Mouse (Mus musculus): ENCODE data around the gene Srp68. TPM values are rescaled to one million over a fixed set of nuclear protein-coding genes. Genes with fewer than 3 reads are reported as not detected.

Srp68 gene
- polyA plus RNA-seq, 1 experiment from 2014 or later = 89.8 TPM

- no peak for DNase-seq
- no peak overlapping the region for H3K4me3 ChIP-seq (ENCODE audit: low read depth, low read length)
- TF ChIP-seq CTCF (IDR thresholded peaks at IDR 0.05; ENCODE audit: low read depth) = no peak
- 0 out of 2 replicates have a peak, but pooled peaks cover 5% of the 10 kb centered on the region for H3K4me1 ChIP-seq (ENCODE audit: insufficient read depth)
- WGBS = 29% methylated on average over 17 of the region's 17 CpGs
- 0 out of 2 replicates have a peak overlapping the region, but pooled peaks have one; percentile 10 for H3K4me2 ChIP-seq
- no peak for ATAC-seq (ENCODE audit: insufficient read depth)
- no peak overlapping the region for H3K27ac ChIP-seq (ENCODE audit: low read depth)
- H3K36me3 ChIP-seq (ENCODE audit: insufficient read depth) = no peaks in the 10 kb centered on the region
- H3K27me3 ChIP-seq (ENCODE audit: insufficient read depth, low read length) = peaks cover 9% of the 10 kb centered on the region; the same call in 1 of the 2 replicates
- H3K9me3 ChIP-seq (ENCODE audit: low read depth, low read length) = no peaks in the 10 kb centered on the region
- 0 out of 2 replicates have a peak overlapping the region, but pooled peaks have one; percentile 9 for H3K9ac ChIP-seq
These were observed 41.6 kb downstream of the Srp68 start for GRCm38 (mm10) chr11:116232427-116232826.

GRCm38 (mm10) chr11:116228699-116229098, 45.3 kb downstream of the Srp68 start:
- Histone ChIP-seq H3K9me3 (ENCODE audit: low read depth, low read length) (no peaks in the 10 kb centered on the region), H3K9ac (no peak overlapping the region), H3K27ac (ENCODE audit: low read depth) (peak overlapping the region; percentile 69), H3K4me1 (ENCODE audit: insufficient read depth) (0 out of 2 replicates have a peak, but pooled peaks cover 5% of the 10 kb centered on the region), H3K27me3 (ENCODE audit: insufficient read depth, low read length) (peaks cover 13% of the 10 kb centered on the region), H3K36me3 (ENCODE audit: insufficient read depth) (no peaks in the 10 kb centered on the region), H3K4me2 (0 out of 2 replicates have a peak overlapping the region, but pooled peaks have one; percentile 7), H3K4me3 (ENCODE audit: low read depth, low read length) (no peak overlapping the region)
- ATAC-seq (ENCODE audit: insufficient read depth) = peak; percentile 26; the same call in 1 of the 2 replicates
- no peak for TF ChIP-seq CTCF (IDR thresholded peaks at IDR 0.05; ENCODE audit: low read depth)
- DNase-seq = peak; percentile 50
- 57% methylated on average over 4 of the region's 4 CpGs for WGBS

- 0% methylated on average over 2 of the region's 2 CpGs for WGBS
These were observed 47.6 kb downstream of the Srp68 start for GRCm38 (mm10) chr11:116226414-116226813.

GRCm38 (mm10) chr11:116222740-116223059, 51.3 kb downstream of the Srp68 start:
- TF ChIP-seq CTCF (IDR thresholded peaks at IDR 0.05; ENCODE audit: low read depth) = no peak
- peak overlapping the region; percentile 35 for H3K4me3 ChIP-seq (ENCODE audit: low read depth, low read length)
- no peak overlapping the region for H3K27ac ChIP-seq (ENCODE audit: low read depth)
- H3K4me1 ChIP-seq (ENCODE audit: insufficient read depth) = peaks cover 11% of the 10 kb centered on the region
- ATAC-seq (ENCODE audit: insufficient read depth) = no peak
- H3K9ac ChIP-seq = peak overlapping the region; percentile 13; the same call in 1 of the 2 replicates
- H3K36me3 ChIP-seq (ENCODE audit: insufficient read depth) = 0 out of 2 replicates have a peak, but pooled peaks cover 4% of the 10 kb centered on the region
- H3K4me2 ChIP-seq = peak overlapping the region; percentile 70
- 16% methylated on average over 23 of the region's 23 CpGs for WGBS
- H3K9me3 ChIP-seq (ENCODE audit: low read depth, low read length) = peaks cover 4% of the 10 kb centered on the region; the same call in 1 of the 2 replicates
- DNase-seq = no peak
- H3K27me3 ChIP-seq (ENCODE audit: insufficient read depth, low read length) = peaks cover 32% of the 10 kb centered on the region

More at GRCm38 (mm10) chr11:116226414-116226813, 47.6 kb downstream of the Srp68 start:
- DNase-seq (peak; percentile 90), ATAC-seq (ENCODE audit: insufficient read depth) (no peak)
- H3K9me3 ChIP-seq (ENCODE audit: low read depth, low read length) = peaks cover 4% of the 10 kb centered on the region; the same call in 1 of the 2 replicates
- H3K27me3 ChIP-seq (ENCODE audit: insufficient read depth, low read length) = peaks cover 29% of the 10 kb centered on the region
- no peak overlapping the region for H3K4me3 ChIP-seq (ENCODE audit: low read depth, low read length)
- H3K36me3 ChIP-seq (ENCODE audit: insufficient read depth) = 0 out of 2 replicates have a peak, but pooled peaks cover 4% of the 10 kb centered on the region
- H3K4me1 ChIP-seq (ENCODE audit: insufficient read depth) = 0 out of 2 replicates have a peak, but pooled peaks cover 5% of the 10 kb centered on the region
- peak; percentile 92 for TF ChIP-seq CTCF (IDR thresholded peaks at IDR 0.05; ENCODE audit: low read depth)
- no peak overlapping the region for H3K4me2 ChIP-seq
- H3K27ac ChIP-seq (ENCODE audit: low read depth) = no peak overlapping the region
- no peak overlapping the region for H3K9ac ChIP-seq

- H3K4me3 ChIP-seq (ENCODE audit: low read depth, low read length) = peak overlapping the region; percentile 35
- peak overlapping the region; percentile 13; the same call in 1 of the 2 replicates for H3K9ac ChIP-seq
- TF ChIP-seq CTCF (IDR thresholded peaks at IDR 0.05; ENCODE audit: low read depth) = peak; percentile 7; the same call in 1 of the 2 replicates
- H3K9me3 ChIP-seq (ENCODE audit: low read depth, low read length) = peaks cover 4% of the 10 kb centered on the region; the same call in 1 of the 2 replicates
- H3K4me1 ChIP-seq (ENCODE audit: insufficient read depth) = peaks cover 11% of the 10 kb centered on the region
- peak overlapping the region; percentile 70 for H3K4me2 ChIP-seq
- peaks cover 32% of the 10 kb centered on the region for H3K27me3 ChIP-seq (ENCODE audit: insufficient read depth, low read length)
- no peak for ATAC-seq (ENCODE audit: insufficient read depth)
- H3K27ac ChIP-seq (ENCODE audit: low read depth) = no peak overlapping the region
- WGBS = 15% methylated on average over 53 of the region's 53 CpGs
- peak; percentile 56 for DNase-seq
- H3K36me3 ChIP-seq (ENCODE audit: insufficient read depth) = 0 out of 2 replicates have a peak, but pooled peaks cover 4% of the 10 kb centered on the region
These were observed 51.9 kb downstream of the Srp68 start for GRCm38 (mm10) chr11:116221931-116222739.

- Histone ChIP-seq H3K4me2 (no peak overlapping the region), H3K27me3 (ENCODE audit: insufficient read depth, low read length) (peaks cover 32% of the 10 kb centered on the region), H3K36me3 (ENCODE audit: insufficient read depth) (0 out of 2 replicates have a peak, but pooled peaks cover 4% of the 10 kb centered on the region), H3K9ac (no peak overlapping the region), H3K4me1 (ENCODE audit: insufficient read depth) (peaks cover 11% of the 10 kb centered on the region), H3K27ac (ENCODE audit: low read depth) (peak overlapping the region; percentile 89), H3K4me3 (ENCODE audit: low read depth, low read length) (no peak overlapping the region), H3K9me3 (ENCODE audit: low read depth, low read length) (peaks cover 4% of the 10 kb centered on the region; the same call in 1 of the 2 replicates)
- peak; percentile 80 for TF ChIP-seq CTCF (IDR thresholded peaks at IDR 0.05; ENCODE audit: low read depth)
- ATAC-seq (ENCODE audit: insufficient read depth) = 0 out of 2 replicates have a peak, but pooled peaks have one; percentile 18
- DNase-seq = peak; percentile 85
- WGBS = 20% methylated on average over 4 of the region's 4 CpGs
These were observed 54.1 kb downstream of the Srp68 start for GRCm38 (mm10) chr11:116219885-116220284.

Measured in lung, embryonic 14.5 days (tissue).